Mouse (Mus musculus) right cerebral cortex, postnatal 10 days (tissue): ENCODE measurements at regions not wholly inside any gene's neighbourhood (a gene's known extent, or its start where the extent isn't known, plus 50 kb on each side); places are given as distances from the start of the nearest gene placed in this dataset.
A peak's percentile ranks its signal among the peaks of the same experiment; 100 is the strongest.

Experiments used
- DNase-seq, 2 experiments: peaks; one replicate each; pipeline ENCODE4 v3.0.0; 2021; ENCODE audit warnings: low spot score in 2 of 2

- DNase-seq = no peak
These were observed 89.7 kb downstream of the Mn1 start for GRCm38 (mm10) chr5:111506821-111507220.

GRCm38 (mm10) chr5:111507332-111507731 is 90.2 kb downstream of the Mn1 start:
- no peak for DNase-seq

- DNase-seq = no peak
These were observed 91.9 kb downstream of the Mn1 start for GRCm38 (mm10) chr5:111509014-111509561.

- no peak for DNase-seq
These were observed 92.5 kb downstream of the Mn1 start for GRCm38 (mm10) chr5:111509575-111510057.

- no peak for DNase-seq
These were observed 93.2 kb downstream of the Mn1 start for GRCm38 (mm10) chr5:111510183-111510878.

- no peak for DNase-seq
These were observed 93.7 kb downstream of the Mn1 start for GRCm38 (mm10) chr5:111510879-111511231.

GRCm38 (mm10) chr5:111511982-111512381 is 94.8 kb downstream of the Mn1 start:
- no peak for DNase-seq

- DNase-seq = peak in 1 of 2 experiments; percentile 45
These were observed 96.8 kb downstream of the Mn1 start for GRCm38 (mm10) chr5:111513976-111514375.

GRCm38 (mm10) chr5:111519059-111519458 is 101.9 kb downstream of the Mn1 start:
- DNase-seq = no peak

GRCm38 (mm10) chr5:111519500-111520041 is 102.4 kb downstream of the Mn1 start:
- DNase-seq = peak; percentile 57 to 64

- no peak for DNase-seq
These were observed 104.7 kb downstream of the Mn1 start for GRCm38 (mm10) chr5:111521866-111522265.

- DNase-seq = no peak
These were observed 105.4 kb downstream of the Mn1 start for GRCm38 (mm10) chr5:111522586-111522985.

- DNase-seq = no peak
These were observed 110.6 kb downstream of the Mn1 start for GRCm38 (mm10) chr5:111527741-111528140.

GRCm38 (mm10) chr5:111529096-111529495 is 111.9 kb downstream of the Mn1 start:
- peak in 1 of 2 experiments; percentile 50 for DNase-seq

- DNase-seq = no peak
These were observed 113.7 kb downstream of the Mn1 start for GRCm38 (mm10) chr5:111530628-111531524.

GRCm38 (mm10) chr5:111532446-111533035 is 115.4 kb downstream of the Mn1 start:
- DNase-seq = no peak

- peak in 1 of 2 experiments; percentile 49 for DNase-seq
These were observed 118.8 kb downstream of the Mn1 start for GRCm38 (mm10) chr5:111535978-111536377.

GRCm38 (mm10) chr5:111538560-111539450 is 121.6 kb downstream of the Mn1 start:
- peak in 1 of 2 experiments; percentile 43 for DNase-seq

- DNase-seq = no peak
These were observed 123.3 kb downstream of the Mn1 start for GRCm38 (mm10) chr5:111540486-111540885.

- DNase-seq = no peak
These were observed 124.9 kb downstream of the Mn1 start for GRCm38 (mm10) chr5:111542077-111542476.
